Mouse (Mus musculus) CH12.LX (cell line): ENCODE results near the gene Plekhg2. TPM values are rescaled to one million over a fixed set of nuclear protein-coding genes. Genes with fewer than 3 reads are reported as not detected.

Source experiments
- DNase-seq: peaks from one replicate; pipeline ENCODE4 v3.0.0-alpha.2; 2013; ENCODE audit errors: extremely low read depth
- H3K27ac ChIP-seq: 2 replicates; pipeline ENCODE4 v1.5.1; 2012; ENCODE audit warnings: low read depth, mild to moderate bottlenecking, control low read depth, moderate library complexity; ENCODE audit not compliant: insufficient read depth
- H3K27me3 ChIP-seq: replicated peaks from 2 replicates; pipeline ENCODE3; 2012; ENCODE audit warnings: inconsistent platforms
- H3K36me3 ChIP-seq, 2 experiments: replicated peaks in 1 of 2; 2 replicates each; pipeline versions ENCODE3 to v1.6.1; 2012; ENCODE audit warnings: inconsistent platforms in 1 of 2, low read length in 1 of 2, mild to moderate bottlenecking in 1 of 2, mixed read lengths in 1 of 2, moderate library complexity in 1 of 2; ENCODE audit not compliant: control insufficient read depth in 1 of 2, insufficient read depth in 1 of 2
- H3K4me1 ChIP-seq, 2 experiments: 2 replicates each; pipeline ENCODE4 v1.6.1; 2012; ENCODE audit warnings: inconsistent platforms in 1 of 2, moderate library complexity in 1 of 2; ENCODE audit not compliant: insufficient read depth in 2 of 2, control insufficient read depth in 1 of 2
- H3K4me2 ChIP-seq: 2 replicates; pipeline ENCODE4 v1.6.1; 2012; ENCODE audit warnings: low read depth, mild to moderate bottlenecking, control low read depth; ENCODE audit not compliant: poor library complexity, insufficient read depth, severe bottlenecking
- H3K4me3 ChIP-seq, 3 experiments: fragments of 150-350 bp in 1 of 3; sonication (generic) in 1 of 3; replicated peaks in 1 of 3; 2 replicates each; pipeline versions ENCODE3 to v1.5.1; 2011 to 2012; ENCODE audit warnings: low read depth in 2 of 3, low read length in 2 of 3, mild to moderate bottlenecking in 2 of 3, moderate library complexity in 2 of 3, control low read depth in 1 of 3, improper control_type of control experiment in 1 of 3, inconsistent platforms in 1 of 3, mixed read lengths in 1 of 3; ENCODE audit not compliant: poor library complexity in 1 of 3
- H3K79me2 ChIP-seq: replicated peaks from 2 replicates; pipeline ENCODE4 v1.6.1; 2012; ENCODE audit warnings: mild to moderate bottlenecking, moderate library complexity; ENCODE audit not compliant: control insufficient read depth, poor library complexity, insufficient read depth, severe bottlenecking; ENCODE audit errors: extremely low read depth
- H3K9ac ChIP-seq: 2 replicates; pipeline ENCODE4 v1.6.1; 2012; ENCODE audit warnings: low read depth, mild to moderate bottlenecking, control low read depth, moderate library complexity; ENCODE audit not compliant: insufficient read depth
- H3K9me3 ChIP-seq: replicated peaks from 2 replicates; pipeline ENCODE3; 2012; ENCODE audit warnings: low read length, inconsistent platforms, mixed read lengths
- BHLHE40 ChIP-seq: IDR thresholded peaks from 2 replicates; pipeline ENCODE4 v1.6.1; 2011; ENCODE audit warnings: mild to moderate bottlenecking, low read depth, low read length, improper control_type of control experiment
- CHD1 ChIP-seq: IDR thresholded peaks from 2 replicates; pipeline ENCODE4 v1.6.1; 2012; ENCODE audit warnings: low read depth, low read length, improper control_type of control experiment, inconsistent platforms
- CHD2 ChIP-seq: IDR thresholded peaks from 2 replicates; pipeline ENCODE4 v1.6.1; 2011; ENCODE audit warnings: low read length, improper control_type of control experiment
- CTCF ChIP-seq, 2 experiments: IDR thresholded peaks in 1 of 2; conservative IDR thresholded peaks in 1 of 2; 2 replicates each; pipeline ENCODE4 v1.5.1; 2011 to 2012; ENCODE audit warnings: low read depth in 2 of 2, low read length in 2 of 2, improper control_type of control experiment in 1 of 2, inconsistent platforms in 1 of 2, mild to moderate bottlenecking in 1 of 2, moderate library complexity in 1 of 2
- E2F4 ChIP-seq: IDR thresholded peaks from 2 replicates; pipeline ENCODE4 v1.6.1; 2011; ENCODE audit warnings: low read depth, low read length, improper control_type of control experiment; ENCODE audit not compliant: insufficient replicate concordance
- ELF1 ChIP-seq: IDR thresholded peaks from 2 replicates; pipeline ENCODE4 v1.6.1; 2014; ENCODE audit warnings: low read depth, mild to moderate bottlenecking, inconsistent platforms, low read length, improper control_type of control experiment
- EP300 ChIP-seq: IDR thresholded peaks from 2 replicates; pipeline ENCODE4 v1.6.1; 2011; ENCODE audit warnings: low read length, improper control_type of control experiment
- ETS1 ChIP-seq: conservative IDR thresholded peaks from 2 replicates; pipeline ENCODE4 v1.6.1; 2012; ENCODE audit warnings: low read depth, mild to moderate bottlenecking, inconsistent platforms, low read length, improper control_type of control experiment, moderate library complexity
- GABPA ChIP-seq: IDR thresholded peaks from 2 replicates; pipeline ENCODE4 v1.6.1; 2012; ENCODE audit warnings: low read depth, low read length, improper control_type of control experiment, inconsistent platforms; ENCODE audit not compliant: insufficient replicate concordance
- HCFC1 ChIP-seq: IDR thresholded peaks from 2 replicates; pipeline ENCODE4 v1.6.1; 2012; ENCODE audit warnings: low read depth, mild to moderate bottlenecking, inconsistent platforms, low read length, improper control_type of control experiment
- IRF4 ChIP-seq: IDR thresholded peaks from 2 replicates; pipeline ENCODE4 v1.6.1; 2014; ENCODE audit warnings: low read depth, mild to moderate bottlenecking, inconsistent platforms, low read length, improper control_type of control experiment
- JUN ChIP-seq: IDR thresholded peaks from 2 replicates; pipeline ENCODE4 v1.6.1; 2011; ENCODE audit warnings: low read depth, mild to moderate bottlenecking, low read length, improper control_type of control experiment, moderate library complexity; ENCODE audit not compliant: insufficient read depth
- JUND ChIP-seq: conservative IDR thresholded peaks from 2 replicates; pipeline ENCODE4 v1.6.1; 2011; ENCODE audit warnings: low read depth, low read length, improper control_type of control experiment
- KAT2A ChIP-seq: IDR thresholded peaks from 2 replicates; pipeline ENCODE4 v1.6.1; 2012; ENCODE audit warnings: low read length, improper control_type of control experiment, inconsistent platforms; ENCODE audit not compliant: insufficient replicate concordance
- MAFK ChIP-seq: IDR thresholded peaks from 2 replicates; pipeline ENCODE4 v1.6.1; 2011; ENCODE audit warnings: low read length, improper control_type of control experiment; ENCODE audit not compliant: insufficient replicate concordance
- MAX ChIP-seq: IDR thresholded peaks from 2 replicates; pipeline ENCODE4 v1.6.1; 2011; ENCODE audit warnings: low read length, improper control_type of control experiment
- MAZ ChIP-seq: IDR thresholded peaks from 2 replicates; pipeline ENCODE4 v1.6.1; 2012; ENCODE audit warnings: low read depth, mild to moderate bottlenecking, inconsistent platforms, low read length, improper control_type of control experiment, moderate library complexity
- MEF2A ChIP-seq: IDR thresholded peaks from 2 replicates; pipeline ENCODE4 v1.6.1; 2014; ENCODE audit warnings: low read depth, mild to moderate bottlenecking, inconsistent platforms, low read length, improper control_type of control experiment, borderline replicate concordance
- MXI1 ChIP-seq: IDR thresholded peaks from 2 replicates; pipeline ENCODE4 v1.6.1; 2011; ENCODE audit warnings: mild to moderate bottlenecking, low read depth, low read length, improper control_type of control experiment
- MYC ChIP-seq: IDR thresholded peaks from 2 replicates; pipeline ENCODE4 v1.6.1; 2011; ENCODE audit warnings: low read depth, mild to moderate bottlenecking, improper control_type of control experiment, low read length
- NELFE ChIP-seq: IDR thresholded peaks from 2 replicates; pipeline ENCODE4 v1.6.1; 2011; ENCODE audit warnings: low read depth, low read length, improper control_type of control experiment
- NRF1 ChIP-seq: IDR thresholded peaks from 2 replicates; pipeline ENCODE4 v1.6.1; 2014; ENCODE audit warnings: low read depth, mild to moderate bottlenecking, inconsistent platforms, low read length, improper control_type of control experiment, moderate library complexity
- PAX5 ChIP-seq: IDR thresholded peaks from 2 replicates; pipeline ENCODE4 v1.6.1; 2012; ENCODE audit warnings: low read length, inconsistent platforms, mixed read lengths
- POLR2A ChIP-seq: IDR thresholded peaks from 2 replicates; pipeline ENCODE4 v1.6.1; 2011; ENCODE audit warnings: low read depth, mild to moderate bottlenecking, improper control_type of control experiment, low read length
- POLR2AphosphoS2 ChIP-seq: IDR thresholded peaks from 2 replicates; pipeline ENCODE4 v1.6.1; 2011; ENCODE audit warnings: low read depth, low read length, improper control_type of control experiment
- RAD21 ChIP-seq: IDR thresholded peaks from 2 replicates; pipeline ENCODE4 v1.6.1; 2011; ENCODE audit warnings: low read depth, mild to moderate bottlenecking, low read length, improper control_type of control experiment, moderate library complexity
- RCOR1 ChIP-seq: conservative IDR thresholded peaks from 2 replicates; pipeline ENCODE4 v1.6.1; 2012; ENCODE audit warnings: low read depth, mild to moderate bottlenecking, inconsistent platforms, low read length, improper control_type of control experiment
- SIN3A ChIP-seq: IDR thresholded peaks from 2 replicates; pipeline ENCODE4 v1.6.1; 2012; ENCODE audit warnings: low read length, improper control_type of control experiment, inconsistent platforms
- SMC3 ChIP-seq: IDR thresholded peaks from 2 replicates; pipeline ENCODE4 v1.6.1; 2011; ENCODE audit warnings: low read depth, low read length, improper control_type of control experiment
- TBP ChIP-seq: conservative IDR thresholded peaks from 2 replicates; pipeline ENCODE4 v1.6.1; 2011; ENCODE audit warnings: low read depth, low read length, improper control_type of control experiment
- TCF12 ChIP-seq: IDR thresholded peaks from 2 replicates; pipeline ENCODE4 v1.6.1; 2014; ENCODE audit warnings: low read depth, mild to moderate bottlenecking, inconsistent platforms, low read length, improper control_type of control experiment
- UBTF ChIP-seq: IDR thresholded peaks from 2 replicates; pipeline ENCODE4 v1.6.1; 2012; ENCODE audit warnings: low read depth, mild to moderate bottlenecking, inconsistent platforms, low read length, improper control_type of control experiment, moderate library complexity
- USF1 ChIP-seq: IDR thresholded peaks from 2 replicates; pipeline ENCODE4 v1.6.1; 2014; ENCODE audit warnings: low read depth, mild to moderate bottlenecking, inconsistent platforms, low read length, improper control_type of control experiment
- USF2 ChIP-seq: conservative IDR thresholded peaks from 2 replicates; pipeline ENCODE4 v1.6.1; 2011; ENCODE audit warnings: low read depth, low read length, improper control_type of control experiment
- ZC3H11A ChIP-seq: IDR thresholded peaks from 2 replicates; pipeline ENCODE4 v1.6.1; 2012; ENCODE audit warnings: low read depth, mild to moderate bottlenecking, inconsistent platforms, low read length, improper control_type of control experiment
- ZKSCAN1 ChIP-seq: IDR thresholded peaks from 2 replicates; pipeline ENCODE4 v1.6.1; 2012; ENCODE audit warnings: low read depth, inconsistent platforms, low read length, improper control_type of control experiment, borderline replicate concordance
- ZMIZ1 ChIP-seq: IDR thresholded peaks from 2 replicates; pipeline ENCODE4 v1.6.1; 2012; ENCODE audit warnings: low read depth, mild to moderate bottlenecking, inconsistent platforms, low read length, improper control_type of control experiment
- ZNF384 ChIP-seq: IDR thresholded peaks from 2 replicates; pipeline ENCODE4 v1.6.1; 2012; ENCODE audit warnings: low read depth, low read length, improper control_type of control experiment, inconsistent platforms
- dilution Hi-C: fragments of 300-500 bp; cut with MboI; formaldehyde crosslinking; loops from 2 replicates; pipeline ENCODE4 v1.14.3; 2020; ENCODE audit warnings: low sequenced_read_pairs; ENCODE audit not compliant: extremely low pct_unique_long_range_greater_than_20kb, extremely low pct_ligation_motif_present
- in situ Hi-C: fragments of 300-500 bp; cut with MboI; formaldehyde crosslinking; loops from 3 replicates; pipeline ENCODE4 v1.14.3; 2019; ENCODE audit warnings: low sequenced_read_pairs, low pct_ligation_motif_present, low pct_unique_long_range_greater_than_20kb, mixed read lengths
- polyA plus RNA-seq: library from polyadenylated mRNA; unstranded; fragments of >175 nt; gene quantifications from 2 replicates; pipeline ENCODE4 v1.2.1, GENCODE M21; 2012; ENCODE audit warnings: low read depth; ENCODE audit not compliant: insufficient read length
- total RNA-seq, 2 experiments: library from RNA; depleted of rRNA; stranded (reverse); fragments of 300-350 nt in 1 of 2; fragments of >200 nt in 1 of 2; gene quantifications; 2 replicates each; pipeline ENCODE4 v1.2.3; 2012 to 2014

Plekhg2 gene
- total and polyA plus RNA-seq, 3 experiments, result 0.39 to 5.5 (median 4.7) TPM

- peak overlapping the region; percentile 54 for H3K4me2 ChIP-seq
- H3K4me1 ChIP-seq, result peaks cover 9 to 23% of the 10 kb centered on the region in 2 experiments
- peak overlapping the region; percentile 81 for H3K9ac ChIP-seq
- TF ChIP-seq TCF12 (no peak), CHD2 (0 out of 2 replicates have a peak, but pooled peaks have one; percentile 31), ZNF384 (peak; percentile 46; the same call in 1 of the 2 replicates), ZC3H11A (no peak), MXI1 (no peak), RCOR1 (no peak), ZMIZ1 (no peak), POLR2AphosphoS2 (no peak), SMC3 (no peak; the same call in 1 of the 2 replicates), POLR2A (0 out of 2 replicates have a peak, but pooled peaks have one; percentile 39), SIN3A (no peak), JUND (no peak), KAT2A (0 out of 2 replicates have a peak, but pooled peaks have one; percentile 44), MEF2A (no peak), USF2 (no peak), BHLHE40 (0 out of 2 replicates have a peak, but pooled peaks have one; percentile 26), CTCF (conservative IDR thresholded peaks at IDR 0.05 in 1 of 2, IDR thresholded peaks at IDR 0.05 in 1 of 2; ENCODE audit: low read depth in 2 of 2, low read length in 2 of 2) (peak in 1 of 2 experiments; percentile 71; a peak in 2 of 4 replicates), IRF4 (0 out of 2 replicates have a peak, but pooled peaks have one; percentile 33), MYC (no peak; the same call in 1 of the 2 replicates), TBP (0 out of 2 replicates have a peak, but pooled peaks have one; percentile 57), HCFC1 (0 out of 2 replicates have a peak, but pooled peaks have one; percentile 10), NELFE (no peak), PAX5 (no peak), GABPA (no peak), EP300 (no peak), ETS1 (no peak), RAD21 (peak; percentile 14), MAFK (no peak), ELF1 (peak; percentile 37; the same call in 1 of the 2 replicates), USF1 (no peak), ZKSCAN1 (no peak), JUN (no peak), UBTF (no peak), E2F4 (no peak), CHD1 (no peak), MAZ (no peak), MAX (0 out of 2 replicates have a peak, but pooled peaks have one; percentile 22), NRF1 (no peak)
- in situ Hi-C loops (no loop called here), dilution Hi-C loops (no loop called here)
- H3K9me3 ChIP-seq, result no peaks in the 10 kb centered on the region
- peak overlapping the region; percentile 85 for H3K27ac ChIP-seq
- H3K36me3 ChIP-seq, result peaks cover 14 to 23% of the 10 kb centered on the region in 2 experiments
- DNase-seq, result peak; percentile 88
- H3K79me2 ChIP-seq, result peaks cover 38% of the 10 kb centered on the region
- peak overlapping the region; percentile 51 to 93 (median 81) for H3K4me3 ChIP-seq
- no peaks in the 10 kb centered on the region for H3K27me3 ChIP-seq
These were observed 33.0 kb downstream of the Plekhg2 start for GRCm38 (mm10) chr7:28339213-28339917.
